Mouse (Mus musculus) C2C12 (cell line): Measurements from ENCODE around the gene Dclre1a.

Source experiments
- CEBPB ChIP-seq: IDR thresholded peaks from one replicate; pipeline ENCODE4 v1.6.1; 2011; ENCODE audit warnings: low read depth, mild to moderate bottlenecking, control low read depth, moderate library complexity
- CTCF ChIP-seq: IDR thresholded peaks from one replicate; pipeline ENCODE4 v1.5.1; 2011; ENCODE audit not compliant: control insufficient read depth, insufficient read depth, insufficient read length
- FOSL1 ChIP-seq: IDR thresholded peaks from one replicate; pipeline ENCODE4 v1.8.0; 2011; ENCODE audit warnings: mild to moderate bottlenecking, low read length; ENCODE audit not compliant: poor library complexity, insufficient read depth, severe bottlenecking
- MYOD1 ChIP-seq: IDR thresholded peaks from one replicate; pipeline ENCODE4 v1.6.1; 2011; ENCODE audit warnings: low read depth; ENCODE audit not compliant: control insufficient read depth, insufficient read length
- MYOG ChIP-seq: IDR thresholded peaks from one replicate; pipeline ENCODE4 v1.6.1; 2011; ENCODE audit not compliant: control insufficient read depth, insufficient read length; ENCODE audit errors: extremely low read depth
- USF1 ChIP-seq: IDR thresholded peaks from one replicate; pipeline ENCODE4 v1.6.1; 2011; ENCODE audit warnings: low read depth, mild to moderate bottlenecking, control low read depth, moderate library complexity

GRCm38 (mm10) chr19:56590250-56590649 lies 42.2 kb upstream of the Dclre1a start:
- TF ChIP-seq CTCF (no peak), CEBPB (no peak), USF1 (no peak), MYOD1 (no peak), FOSL1 (no peak), MYOG (no peak)
